ENCODE assay signal across 14 mouse cellular contexts in genomic region chr7:57153743-57154142, GRCm38 (mm10).
"Had no signal": no experiment of that assay in that cellular context is flagged by ENCODE, and none has a peak within 500 bp of the region (broad histone marks: within the 10 kb centered on the region; RNA-seq: fewer than 3 reads in every experiment).

No protein-coding gene starts in this region.

- H3K9ac ChIP-seq: intestine, embryonic 15.5 days; liver, embryonic 15.5 days; midbrain, embryonic 15.5 days had no signal

- H3K4me3 ChIP-seq: intestine, embryonic 15.5 days; left cerebral cortex, adult 2 months; limb, embryonic 10.5 days; liver, embryonic 15.5 days; midbrain, embryonic 10.5 days; midbrain, embryonic 15.5 days had no signal

- H3K4me2 ChIP-seq: intestine, embryonic 15.5 days; liver, embryonic 11.5 days; liver, embryonic 15.5 days; midbrain, embryonic 15.5 days had no signal

- H3K4me1 ChIP-seq: intestine, embryonic 15.5 days; limb, embryonic 10.5 days; liver, embryonic 15.5 days had no signal

- ATAC-seq: intestine, embryonic 15.5 days; lung, postnatal 0 days; midbrain, embryonic 15.5 days had no signal

- H3K27ac ChIP-seq: intestine, embryonic 15.5 days; left cerebral cortex, adult 2 months; limb, embryonic 10.5 days; liver, embryonic 15.5 days; midbrain, embryonic 10.5 days; midbrain, embryonic 15.5 days; stomach, postnatal 0 days had no signal

- H3K9me3 ChIP-seq: intestine, embryonic 15.5 days; limb, embryonic 10.5 days; liver, embryonic 15.5 days; midbrain, embryonic 10.5 days; midbrain, embryonic 15.5 days had no signal

- DNase-seq: kidney, postnatal 10 days; lung, adult 2 months; lung, postnatal 4 days; right cerebral cortex, adult 18-20 months; thymus, postnatal 4 days had no signal

- H3K36me3 ChIP-seq: intestine, embryonic 15.5 days; limb, embryonic 10.5 days; liver, embryonic 15.5 days; midbrain, embryonic 10.5 days; midbrain, embryonic 15.5 days had no signal

- H3K27me3 ChIP-seq: intestine, embryonic 15.5 days; liver, embryonic 15.5 days; midbrain, embryonic 15.5 days had no signal
